Mouse (Mus musculus) testis, adult 2 months (tissue): ENCODE results near the gene Col18a1.

Experiments used
- CTCF ChIP-seq: fragments of 200-500 bp; IDR thresholded peaks from 2 replicates; pipeline ENCODE4 v1.5.1; 2012; ENCODE audit warnings: low read depth, mild to moderate bottlenecking, inconsistent platforms, low read length, moderate library complexity; ENCODE audit not compliant: control insufficient read depth, insufficient read depth, insufficient replicate concordance
- POLR2A ChIP-seq: fragments of 200-500 bp; IDR thresholded peaks from 2 replicates; pipeline ENCODE4 v1.6.1; 2012; ENCODE audit warnings: low read depth, mild to moderate bottlenecking, inconsistent platforms, low read length, moderate library complexity; ENCODE audit not compliant: control insufficient read depth

- TF ChIP-seq CTCF, result no peak
- no peak for TF ChIP-seq POLR2A
These were observed 30.1 kb downstream of the Col18a1 start for GRCm38 (mm10) chr10:77136205-77136604.
